Mouse (Mus musculus): ENCODE measurements around the gene Ppp3ca.

The Ppp3ca gene

DNA sequence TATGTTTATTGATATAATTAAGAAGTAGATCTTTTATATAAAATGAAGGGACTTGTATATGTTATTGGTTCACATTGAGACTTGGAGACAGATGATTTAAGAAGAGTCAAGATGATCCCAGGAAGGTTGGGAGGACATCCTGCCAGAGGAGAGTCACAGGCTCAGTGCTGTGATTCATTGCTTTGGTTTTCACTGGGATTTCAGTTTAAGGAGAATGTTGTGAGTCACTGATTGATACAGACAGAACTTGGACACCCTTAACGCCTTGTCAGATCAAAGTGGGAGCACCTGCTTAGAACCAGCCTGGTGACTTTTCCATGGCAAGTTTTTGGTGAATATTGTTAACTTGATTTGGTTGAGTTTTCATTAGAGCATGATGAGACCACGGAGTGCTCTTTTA, 58.0 kb downstream of the Ppp3ca start:
- 78% methylated on average over 2 of the region's 2 CpGs for WGBS

GRCm38 (mm10) chr3:136729978-136730377, 60.1 kb downstream of the Ppp3ca start:
- WGBS = 38% methylated on average over 10 of the region's 10 CpGs

DNA sequence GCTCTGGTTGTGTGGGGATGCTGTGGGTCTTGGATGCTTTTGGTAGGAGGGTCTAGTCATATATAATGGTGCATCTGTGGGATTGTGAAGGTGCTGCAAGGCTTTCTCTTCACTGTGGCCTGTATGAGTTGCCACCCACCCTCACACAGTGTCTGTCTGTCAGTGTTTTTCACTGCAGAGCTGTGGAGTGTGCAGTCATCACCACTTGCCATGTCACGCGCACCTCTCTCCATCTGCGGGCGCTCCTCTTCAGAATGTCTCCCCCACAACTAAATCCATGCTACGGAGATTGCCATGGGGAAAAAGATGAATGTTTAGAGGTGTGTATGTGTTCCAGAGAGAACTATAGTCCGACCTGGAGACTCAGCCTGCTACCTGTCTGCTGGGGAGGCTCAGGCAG, 61.7 kb downstream of the Ppp3ca start:
- WGBS = 65% methylated on average over 6 of the region's 6 CpGs

DNA sequence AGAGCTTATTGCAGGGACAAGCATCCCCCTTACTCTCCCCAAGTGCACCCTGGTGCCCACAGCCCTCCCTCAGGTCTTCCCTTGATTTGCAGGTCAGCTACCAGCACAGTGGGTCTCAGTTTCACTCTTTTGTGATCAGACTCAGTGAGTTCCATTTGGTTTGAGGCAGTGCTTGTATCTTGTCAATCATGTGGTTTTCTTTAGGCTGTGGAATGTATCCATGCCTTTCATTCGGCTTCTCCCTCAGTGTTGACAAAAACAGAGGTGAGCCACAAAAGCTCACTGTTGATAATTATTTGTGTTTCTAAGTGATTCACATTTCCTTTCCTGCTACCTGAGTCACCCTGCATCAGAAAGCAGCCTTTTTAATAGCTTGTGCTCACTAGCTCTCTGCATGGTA, 66.1 kb downstream of the Ppp3ca start:
- WGBS = 51% methylated on average over 1 of the region's 1 CpGs

- WGBS = 62% methylated on average over 7 of the region's 7 CpGs
These were observed 66.9 kb downstream of the Ppp3ca start for GRCm38 (mm10) chr3:136736773-136737298.

GRCm38 (mm10) chr3:136738474-136738873, 68.5 kb downstream of the Ppp3ca start:
- WGBS = 88% methylated on average over 1 of the region's 1 CpGs

- 84% methylated on average over 5 of the region's 5 CpGs for WGBS
These were observed 69.0 kb downstream of the Ppp3ca start for GRCm38 (mm10) chr3:136738914-136739313.

DNA sequence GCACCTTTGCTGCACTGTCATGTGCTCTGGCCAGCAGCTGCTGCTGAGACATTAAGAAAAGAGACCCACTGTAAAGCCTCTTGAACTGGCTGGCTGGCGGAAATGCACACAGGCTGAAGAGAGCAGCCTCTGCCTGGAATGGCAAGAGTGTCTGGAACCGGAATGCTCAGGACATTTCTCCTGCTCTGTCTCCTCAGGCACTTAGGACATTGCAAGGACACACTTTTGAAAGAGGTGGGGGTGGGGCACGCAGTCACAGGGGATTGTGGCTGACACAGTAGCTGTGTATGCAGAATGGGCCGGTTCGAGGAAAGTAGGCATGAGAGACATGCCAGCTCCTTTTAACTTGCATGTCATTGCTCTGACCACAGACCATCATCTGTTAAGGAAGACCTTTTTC, 71.7 kb downstream of the Ppp3ca start:
- WGBS = 61% methylated on average over 5 of the region's 5 CpGs

GRCm38 (mm10) chr3:136742258-136743057, 72.5 kb downstream of the Ppp3ca start:
- WGBS = 65% methylated on average over 9 of the region's 9 CpGs

GRCm38 (mm10) chr3:136744295-136744897, 74.5 kb downstream of the Ppp3ca start:
- 53% methylated on average over 10 of the region's 10 CpGs for WGBS

DNA sequence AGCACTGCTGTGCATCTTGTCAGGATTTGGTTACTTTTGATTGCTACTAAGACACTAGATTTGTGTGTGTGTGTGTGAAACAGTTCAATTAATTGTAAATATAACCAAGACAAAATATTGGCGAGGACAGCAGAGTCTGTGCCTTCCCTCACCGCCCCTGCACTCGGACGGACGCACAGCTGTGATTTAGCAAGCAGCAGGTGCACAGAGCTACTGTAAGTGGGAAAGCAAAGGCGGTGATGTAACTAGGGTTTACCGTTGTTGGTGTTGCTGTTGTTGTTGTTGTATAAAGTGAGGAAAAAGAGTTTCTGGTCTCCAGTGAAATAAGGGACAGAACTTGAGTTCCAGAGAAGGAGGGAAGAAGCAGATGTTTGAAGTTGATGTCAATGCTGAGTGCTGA, 75.5 kb downstream of the Ppp3ca start:
- 37% methylated on average over 7 of the region's 7 CpGs for WGBS

GRCm38 (mm10) chr3:136748761-136749476, 79.0 kb downstream of the Ppp3ca start:
- WGBS = 60% methylated on average over 6 of the region's 6 CpGs

DNA sequence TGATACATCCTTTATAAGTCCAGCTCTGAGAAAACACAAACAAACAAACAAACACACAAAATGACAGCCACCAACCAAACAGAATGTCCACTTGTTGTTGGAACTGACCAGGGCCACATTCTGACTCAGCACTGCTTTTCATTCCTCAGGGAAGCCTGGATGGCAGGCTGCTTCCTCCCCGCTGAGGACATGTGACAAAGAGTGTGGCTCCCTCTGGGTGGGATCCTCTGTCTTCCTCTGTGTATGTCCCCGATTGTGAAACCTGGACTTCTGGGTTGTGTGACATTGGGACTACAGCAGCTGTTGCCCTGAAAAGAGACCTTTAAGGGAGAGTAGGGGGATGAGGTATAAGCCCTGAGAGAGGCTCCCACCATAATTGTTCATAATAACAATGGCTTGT, 80.0 kb downstream of the Ppp3ca start:
- 35% methylated on average over 2 of the region's 2 CpGs for WGBS

DNA sequence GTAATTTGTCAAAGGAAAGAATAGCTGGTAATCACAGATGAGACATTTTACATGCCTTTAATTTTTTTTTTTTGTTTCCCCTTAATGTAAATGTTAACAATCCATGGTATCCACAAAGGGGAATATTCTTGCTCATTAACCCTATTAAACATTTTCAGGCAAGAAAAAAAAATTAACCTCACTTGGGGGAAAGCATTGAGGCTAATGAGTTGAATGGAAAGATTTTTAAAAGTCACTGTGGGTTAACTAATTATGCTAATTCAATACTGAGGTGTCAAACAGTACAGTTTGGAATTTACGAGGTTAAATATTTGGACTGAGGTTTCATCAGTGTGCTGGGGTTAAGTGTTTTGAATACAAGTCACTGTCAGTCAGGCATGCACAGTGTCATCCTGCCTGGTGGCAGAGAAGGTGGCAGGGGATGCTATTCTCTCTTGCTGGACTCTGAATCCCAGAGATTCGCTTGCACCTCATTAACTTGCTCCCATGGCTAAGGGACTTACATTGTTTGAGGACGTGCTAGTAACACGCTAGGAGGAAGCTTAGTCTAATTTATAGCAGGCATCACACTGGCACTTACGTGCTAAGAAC, 82.3 kb downstream of the Ppp3ca start:
- WGBS = 51% methylated on average over 5 of the region's 5 CpGs

- WGBS = 78% methylated on average over 6 of the region's 6 CpGs
These were observed 86.2 kb downstream of the Ppp3ca start for GRCm38 (mm10) chr3:136756137-136756536.

DNA sequence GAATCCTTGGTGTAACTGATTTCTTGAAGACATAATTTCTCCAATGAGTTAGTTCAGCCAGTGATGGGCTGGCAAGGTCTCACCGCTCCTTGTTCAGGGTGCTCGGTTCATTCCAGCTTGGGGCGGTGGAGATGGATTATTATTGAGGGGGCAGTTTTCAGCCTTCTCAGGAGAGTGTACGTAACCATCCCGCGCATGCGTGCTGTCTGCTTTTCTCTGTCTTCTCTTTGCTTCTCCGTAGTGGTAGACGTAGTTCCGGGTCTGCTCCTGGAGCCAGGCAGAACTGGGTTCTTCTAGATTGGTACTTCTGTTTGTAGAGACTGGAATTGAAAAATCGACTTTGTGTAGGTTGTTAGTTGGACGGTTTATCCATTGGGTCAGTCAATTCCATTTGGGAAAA, 89.5 kb downstream of the Ppp3ca start:
- WGBS = 89% methylated on average over 12 of the region's 12 CpGs

- 61% methylated on average over 7 of the region's 7 CpGs for WGBS
These were observed 91.5 kb downstream of the Ppp3ca start for GRCm38 (mm10) chr3:136761292-136761978.

DNA sequence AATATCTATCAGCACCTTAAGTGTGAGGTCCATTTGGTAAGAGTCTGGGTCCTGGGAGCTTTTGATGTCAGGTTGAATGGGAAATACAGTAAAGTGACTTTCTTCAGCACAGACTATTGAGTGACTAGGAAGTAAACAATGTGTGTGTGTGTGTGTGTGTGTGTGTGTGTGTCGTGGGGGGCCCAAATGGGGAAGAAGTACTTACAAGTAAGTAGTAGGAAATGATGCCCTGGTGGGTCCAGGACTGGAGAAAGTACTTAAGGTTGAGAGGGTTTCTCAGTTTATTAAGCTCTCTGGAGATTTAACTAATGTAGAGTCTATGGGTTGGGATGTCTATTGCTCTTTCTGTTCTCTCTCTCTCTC, 92.0 kb downstream of the Ppp3ca start:
- 61% methylated on average over 1 of the region's 1 CpGs for WGBS

- 62% methylated on average over 5 of the region's 5 CpGs for WGBS
These were observed 93.9 kb downstream of the Ppp3ca start for GRCm38 (mm10) chr3:136763717-136764270.

DNA sequence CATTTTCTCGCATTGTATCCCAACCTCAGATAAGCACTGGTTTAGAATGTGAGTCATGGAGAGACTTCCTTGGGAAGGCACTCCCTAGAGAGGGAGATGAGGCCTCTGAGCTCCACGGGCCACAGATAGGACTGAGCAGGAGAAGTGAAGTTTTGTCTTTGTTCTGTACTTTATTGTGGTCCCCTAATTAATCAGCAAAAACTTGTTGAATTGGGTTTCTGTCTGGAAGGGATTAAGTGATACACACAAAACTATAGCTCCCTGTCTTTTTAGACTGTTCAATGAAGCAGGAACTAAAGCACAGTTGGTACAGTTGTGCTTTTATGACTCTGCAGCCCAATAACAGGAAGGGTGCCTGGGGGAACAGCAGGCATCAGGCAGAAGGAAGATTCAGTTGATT, 95.6 kb downstream of the Ppp3ca start:
- WGBS = 31% methylated on average over 2 of the region's 2 CpGs

- WGBS = 81% methylated on average over 5 of the region's 5 CpGs
These were observed 99.0 kb downstream of the Ppp3ca start for GRCm38 (mm10) chr3:136768775-136769485.
